Mouse (Mus musculus): ENCODE data around the gene Smc2. TPM values are rescaled to one million over a fixed set of nuclear protein-coding genes. Genes with fewer than 3 reads are reported as not detected.

The Smc2 gene
- total and polyA plus RNA-seq, 2 experiments from 2014 or later: 15.8 to 34.8 TPM

- no peak overlapping the region for H3K9ac ChIP-seq (replicated peaks; ENCODE audit: low read length, poor library complexity, severe bottlenecking)
- H3K9me3 ChIP-seq (ENCODE audit: low read length): no peaks in the 10 kb centered on the region
- DNase-seq (ENCODE audit: low spot score): no peak
- H3K4me2 ChIP-seq (ENCODE audit: low read depth, low read length, poor library complexity, severe bottlenecking): no peak overlapping the region
- H3K4me3 ChIP-seq (ENCODE audit: low read depth, low read length): no peak overlapping the region
- 16% methylated on average over 4 of the region's 4 CpGs for WGBS
- no peak overlapping the region for H3K27ac ChIP-seq (ENCODE audit: low read depth, low read length)
- ATAC-seq (ENCODE audit: low FRiP score): no peak
- TF ChIP-seq CTCF (IDR thresholded peaks at IDR 0.05): no peak
- H3K4me1 ChIP-seq (ENCODE audit: insufficient read depth, low read length): no peaks in the 10 kb centered on the region
- no peaks in the 10 kb centered on the region for H3K36me3 ChIP-seq (ENCODE audit: insufficient read depth, low read length)
- no peaks in the 10 kb centered on the region for H3K27me3 ChIP-seq (ENCODE audit: insufficient read depth, low read length)
These were observed 78.5 kb downstream of the Smc2 start for GRCm38 (mm10) chr4:52517580-52517979.

GRCm38 (mm10) chr4:52519301-52519700 lies 80.3 kb downstream of the Smc2 start:
- H3K27ac ChIP-seq (ENCODE audit: low read depth, low read length): no peak overlapping the region
- 79% methylated on average over 5 of the region's 5 CpGs for WGBS
- H3K9me3 ChIP-seq (ENCODE audit: low read length): no peaks in the 10 kb centered on the region
- H3K4me1 ChIP-seq (ENCODE audit: insufficient read depth, low read length): no peaks in the 10 kb centered on the region
- no peak overlapping the region for H3K4me3 ChIP-seq (ENCODE audit: low read depth, low read length)
- no peak for TF ChIP-seq CTCF (IDR thresholded peaks at IDR 0.05)
- H3K9ac ChIP-seq (replicated peaks; ENCODE audit: low read length, poor library complexity, severe bottlenecking): no peak overlapping the region
- no peaks in the 10 kb centered on the region for H3K36me3 ChIP-seq (ENCODE audit: insufficient read depth, low read length)
- DNase-seq (ENCODE audit: low spot score) (no peak), ATAC-seq (ENCODE audit: low FRiP score) (no peak)
- no peak overlapping the region for H3K4me2 ChIP-seq (ENCODE audit: low read depth, low read length, poor library complexity, severe bottlenecking)
- no peaks in the 10 kb centered on the region for H3K27me3 ChIP-seq (ENCODE audit: insufficient read depth, low read length)

GRCm38 (mm10) chr4:52526464-52526863 lies 87.4 kb downstream of the Smc2 start:
- DNase-seq (ENCODE audit: low spot score) (peak; percentile 38), ATAC-seq (ENCODE audit: low FRiP score) (no peak)
- no peak overlapping the region for H3K4me2 ChIP-seq (ENCODE audit: low read depth, low read length, poor library complexity, severe bottlenecking)
- no peaks in the 10 kb centered on the region for H3K27me3 ChIP-seq (ENCODE audit: insufficient read depth, low read length)
- H3K9ac ChIP-seq (replicated peaks; ENCODE audit: low read length, poor library complexity, severe bottlenecking): no peak overlapping the region
- WGBS: 81% methylated on average over 5 of the region's 5 CpGs
- no peaks in the 10 kb centered on the region for H3K9me3 ChIP-seq (ENCODE audit: low read length)
- no peaks in the 10 kb centered on the region for H3K4me1 ChIP-seq (ENCODE audit: insufficient read depth, low read length)
- H3K36me3 ChIP-seq (ENCODE audit: insufficient read depth, low read length): no peaks in the 10 kb centered on the region
- H3K4me3 ChIP-seq (ENCODE audit: low read depth, low read length): no peak overlapping the region
- H3K27ac ChIP-seq (ENCODE audit: low read depth, low read length): no peak overlapping the region
- TF ChIP-seq CTCF (IDR thresholded peaks at IDR 0.05): no peak

GRCm38 (mm10) chr4:52530636-52531035 lies 91.6 kb downstream of the Smc2 start:
- no peak for DNase-seq (ENCODE audit: low spot score)
- ATAC-seq (ENCODE audit: low FRiP score): no peak
- Histone ChIP-seq H3K4me3 (ENCODE audit: low read depth, low read length) (no peak overlapping the region), H3K9me3 (ENCODE audit: low read length) (no peaks in the 10 kb centered on the region), H3K9ac (replicated peaks; ENCODE audit: low read length, poor library complexity, severe bottlenecking) (no peak overlapping the region), H3K36me3 (ENCODE audit: insufficient read depth, low read length) (no peaks in the 10 kb centered on the region), H3K27ac (ENCODE audit: low read depth, low read length) (no peak overlapping the region), H3K4me2 (ENCODE audit: low read depth, low read length, poor library complexity, severe bottlenecking) (no peak overlapping the region), H3K27me3 (ENCODE audit: insufficient read depth, low read length) (no peaks in the 10 kb centered on the region), H3K4me1 (ENCODE audit: insufficient read depth, low read length) (no peaks in the 10 kb centered on the region)
- TF ChIP-seq CTCF (IDR thresholded peaks at IDR 0.05): no peak
- 75% methylated on average over 2 of the region's 2 CpGs for WGBS

Other genes starting within 250 kb of the Smc2 start
- not detected in 2 replicates for gene Vma21-ps, start 58.0 kb downstream of the Smc2 start, total RNA-seq (2014; rRNA removed)
- not detected in 2 replicates for gene Vma21-ps, start 58.0 kb downstream of the Smc2 start, polyA plus RNA-seq (2015; fragmentation: Nextera tagmentation; extraction: Ambion mirVana)
- gene Toporsl, start 157.0 kb downstream of the Smc2 start, total RNA-seq (2014; rRNA removed): not detected in 2 replicates
- not detected in 2 replicates for gene Toporsl, start 157.0 kb downstream of the Smc2 start, polyA plus RNA-seq (2015; fragmentation: Nextera tagmentation; extraction: Ambion mirVana)

Measured in midbrain, postnatal 0 days (tissue).